Mouse (Mus musculus): ENCODE results near the gene N4bp2l1. TPM values are rescaled to one million over a fixed set of nuclear protein-coding genes. Genes with fewer than 3 reads are reported as not detected.
A peak's percentile ranks its signal among the peaks of the same experiment; 100 is the strongest.

Gene N4bp2l1
- polyA plus RNA-seq, 1 experiment from 2014 or later: 2.5 TPM

- Histone ChIP-seq H3K9me3 (replicated peaks) (no peaks in the 10 kb centered on the region), H3K27me3 (ENCODE audit: low read depth, poor library complexity, severe bottlenecking) (no peaks in the 10 kb centered on the region), H3K4me1 (peaks cover 18% of the 10 kb centered on the region), H3K36me3 (peaks cover 22% of the 10 kb centered on the region), H3K27ac (replicated peaks) (no peak overlapping the region), H3K4me3 (no peak overlapping the region)
- 88% methylated on average over 2 of the region's 2 CpGs for whole genome bisulfite sequencing
- DNase-seq (ENCODE audit: low spot score): no peak
These were observed 71.7 kb downstream of the N4bp2l1 start for GRCm38 (mm10) chr5:150525239-150525638.

- no peak for DNase-seq (ENCODE audit: low spot score)
- Histone ChIP-seq H3K27ac (replicated peaks) (peak overlapping the region; percentile 96), H3K4me1 (peaks cover 18% of the 10 kb centered on the region), H3K4me3 (peak overlapping the region; percentile 87), H3K9me3 (replicated peaks) (no peaks in the 10 kb centered on the region), H3K27me3 (ENCODE audit: low read depth, poor library complexity, severe bottlenecking) (no peaks in the 10 kb centered on the region), H3K36me3 (peaks cover 12% of the 10 kb centered on the region)
- WGBS: 15% methylated on average over 11 of the region's 11 CpGs
These were observed 74.1 kb downstream of the N4bp2l1 start for GRCm38 (mm10) chr5:150522867-150523234.

GRCm38 (mm10) chr5:150521937-150522866 is 74.8 kb downstream of the N4bp2l1 start, which contains the start of gene Brca2:
Brca2 (plus strand) TSS chr5:150522630.
- H3K4me1 ChIP-seq: peaks cover 18% of the 10 kb centered on the region
- no peaks in the 10 kb centered on the region for H3K27me3 ChIP-seq (ENCODE audit: low read depth, poor library complexity, severe bottlenecking)
- WGBS: 7% methylated on average over 63 of the region's 63 CpGs
- peak; percentile 94 for DNase-seq (ENCODE audit: low spot score)
- H3K36me3 ChIP-seq: peaks cover 12% of the 10 kb centered on the region
- H3K9me3 ChIP-seq (replicated peaks): no peaks in the 10 kb centered on the region
- peak within 1 kb of the TSS; percentile 96 for H3K27ac ChIP-seq (replicated peaks)
- H3K4me3 ChIP-seq: peak within 1 kb of the TSS; percentile 87

Other genes starting within 250 kb of the N4bp2l1 start
- gene Zar1l, start 79.0 kb downstream of the N4bp2l1 start, polyA plus RNA-seq (2016; fragmentation: Nextera tagmentation; extraction: Ambion mirVana): not detected in 2 replicates
- 34.9 and 36.1 TPM in 2 replicates for gene Brca2, start 74.6 kb downstream of the N4bp2l1 start, polyA plus RNA-seq (2016; fragmentation: Nextera tagmentation; extraction: Ambion mirVana)
- gene N4bp2l2, start 69.0 kb upstream of the N4bp2l1 start, polyA plus RNA-seq (2016; fragmentation: Nextera tagmentation; extraction: Ambion mirVana): 30.3 and 30.4 TPM in 2 replicates
- gene Pds5b, start 76.6 kb upstream of the N4bp2l1 start, polyA plus RNA-seq (2016; fragmentation: Nextera tagmentation; extraction: Ambion mirVana): 36.2 and 37.8 TPM in 2 replicates